Mouse (Mus musculus): Measurements from ENCODE around the gene Patl2. TPM values are rescaled to one million over a fixed set of nuclear protein-coding genes. Genes with fewer than 3 reads are reported as not detected.

Gene Patl2
- polyA plus RNA-seq, 1 experiment from 2014 or later, result not detected

DNA sequence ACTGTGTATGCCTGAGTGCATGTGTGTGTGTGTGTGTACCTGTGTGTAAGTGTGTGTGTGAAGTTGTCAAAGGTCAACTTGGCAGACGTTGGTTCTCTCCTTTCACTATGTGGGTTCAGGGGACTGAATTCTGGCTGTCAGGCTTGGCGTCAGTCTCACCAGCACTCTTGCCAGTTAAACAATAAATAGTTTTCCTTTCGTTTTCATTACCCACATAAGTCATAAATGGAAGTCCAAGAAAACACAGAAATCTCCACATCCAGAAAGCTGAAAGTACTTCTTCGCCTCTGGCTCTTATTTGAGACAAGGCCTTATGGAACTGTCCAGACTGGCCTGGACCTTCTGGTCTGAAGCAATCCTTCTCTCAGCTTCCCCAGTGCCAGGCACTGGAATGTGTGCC lies 40.2 kb downstream of the Patl2 start:
- 67% methylated on average over 4 of the region's 4 CpGs for WGBS (ENCODE audit: insufficient replicate concordance)
- no peak for ATAC-seq (replicated peaks; ENCODE audit: insufficient number of reproducible peaks, low FRiP score, low TSS enrichment)

DNA sequence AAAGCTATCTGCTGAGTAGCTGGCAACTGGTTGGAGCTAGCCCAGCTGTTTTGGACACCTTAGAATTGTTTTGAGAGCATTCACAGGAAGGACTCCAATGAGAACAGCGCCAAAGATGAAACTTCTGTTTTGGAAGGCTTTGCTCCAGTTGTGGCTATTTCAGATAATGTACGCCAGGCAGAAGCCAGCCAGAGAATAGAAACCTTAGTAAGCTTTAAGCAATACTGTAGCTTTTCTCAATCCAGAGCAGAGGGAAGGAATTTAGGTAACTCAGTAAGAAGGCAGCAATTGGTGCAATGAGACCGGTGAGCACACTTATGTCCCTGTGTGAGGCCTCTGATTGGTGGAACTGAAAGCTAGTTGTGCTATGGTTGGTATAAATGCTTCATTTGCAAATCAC lies 42.9 kb downstream of the Patl2 start:
- H3K9ac ChIP-seq (ENCODE audit: low read depth, low read length), result no peak overlapping the region
- no peak overlapping the region for H3K27ac ChIP-seq (ENCODE audit: low read depth, low read length)
- H3K36me3 ChIP-seq (ENCODE audit: control insufficient read depth, insufficient read depth, low read length), result no peaks in the 10 kb centered on the region
- ATAC-seq (replicated peaks; ENCODE audit: insufficient number of reproducible peaks, low FRiP score, low TSS enrichment), result no peak
- no peak overlapping the region for H3K4me3 ChIP-seq (ENCODE audit: low read depth, low read length)
- no peaks in the 10 kb centered on the region for H3K27me3 ChIP-seq (ENCODE audit: control insufficient read depth, insufficient read depth, low read length)
- WGBS (ENCODE audit: insufficient replicate concordance), result 81% methylated on average over 3 of the region's 3 CpGs
- H3K4me2 ChIP-seq, result no peak overlapping the region
- H3K9me3 ChIP-seq (replicated peaks; ENCODE audit: control insufficient read depth, low read length), result no peaks in the 10 kb centered on the region
- no peaks in the 10 kb centered on the region for H3K4me1 ChIP-seq (ENCODE audit: control insufficient read depth, insufficient read depth, low read length)

More for the DNA sequence above, 40.2 kb downstream of the Patl2 start:
- H3K27ac ChIP-seq (ENCODE audit: low read depth, low read length), result no peak overlapping the region
- H3K9ac ChIP-seq (ENCODE audit: low read depth, low read length), result no peak overlapping the region
- H3K4me1 ChIP-seq (ENCODE audit: control insufficient read depth, insufficient read depth, low read length), result peaks cover 5% of the 10 kb centered on the region
- no peaks in the 10 kb centered on the region for H3K27me3 ChIP-seq (ENCODE audit: control insufficient read depth, insufficient read depth, low read length)
- H3K4me2 ChIP-seq, result no peak overlapping the region
- H3K9me3 ChIP-seq (replicated peaks; ENCODE audit: control insufficient read depth, low read length), result no peaks in the 10 kb centered on the region
- no peak overlapping the region for H3K4me3 ChIP-seq (ENCODE audit: low read depth, low read length)
- no peaks in the 10 kb centered on the region for H3K36me3 ChIP-seq (ENCODE audit: control insufficient read depth, insufficient read depth, low read length)

DNA sequence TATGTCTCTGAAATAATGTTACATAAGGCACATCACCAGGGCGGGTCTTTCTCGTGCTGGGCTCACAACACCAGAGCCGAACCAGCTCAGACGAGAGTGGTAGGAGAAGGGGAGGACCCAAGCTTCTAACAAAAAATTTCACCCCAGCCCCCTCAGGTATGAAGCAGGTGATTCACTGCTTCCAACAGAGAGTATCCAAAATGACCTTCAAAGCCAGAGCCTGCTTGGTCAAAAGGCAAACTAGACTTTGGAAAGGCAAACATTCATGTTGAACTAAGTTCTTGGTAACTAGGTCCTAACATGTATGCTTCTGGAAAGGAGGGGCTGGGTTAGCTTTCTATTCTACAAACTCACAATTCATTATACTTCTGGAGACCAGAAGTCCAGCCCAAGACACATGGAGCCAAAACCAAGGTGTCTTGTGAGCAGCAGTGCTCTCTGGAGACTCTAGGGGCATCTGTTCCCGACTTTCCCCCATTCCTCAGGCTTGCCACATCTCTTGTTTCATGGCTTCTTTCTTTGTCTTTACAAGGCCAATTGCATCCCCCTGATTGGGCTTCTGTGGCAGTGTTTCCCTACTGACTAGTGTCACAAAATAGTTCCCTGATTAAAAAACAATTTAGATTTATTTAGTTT lies 44.5 kb downstream of the Patl2 start:
- H3K9ac ChIP-seq (ENCODE audit: low read depth, low read length), result no peak overlapping the region
- H3K36me3 ChIP-seq (ENCODE audit: control insufficient read depth, insufficient read depth, low read length), result no peaks in the 10 kb centered on the region
- no peaks in the 10 kb centered on the region for H3K4me1 ChIP-seq (ENCODE audit: control insufficient read depth, insufficient read depth, low read length)
- H3K27me3 ChIP-seq (ENCODE audit: control insufficient read depth, insufficient read depth, low read length), result no peaks in the 10 kb centered on the region
- H3K9me3 ChIP-seq (replicated peaks; ENCODE audit: control insufficient read depth, low read length), result no peaks in the 10 kb centered on the region
- no peak for ATAC-seq (replicated peaks; ENCODE audit: insufficient number of reproducible peaks, low FRiP score, low TSS enrichment)
- WGBS (ENCODE audit: insufficient replicate concordance), result 70% methylated on average over 5 of the region's 5 CpGs
- no peak overlapping the region for H3K4me3 ChIP-seq (ENCODE audit: low read depth, low read length)
- H3K4me2 ChIP-seq, result no peak overlapping the region
- no peak overlapping the region for H3K27ac ChIP-seq (ENCODE audit: low read depth, low read length)

DNA sequence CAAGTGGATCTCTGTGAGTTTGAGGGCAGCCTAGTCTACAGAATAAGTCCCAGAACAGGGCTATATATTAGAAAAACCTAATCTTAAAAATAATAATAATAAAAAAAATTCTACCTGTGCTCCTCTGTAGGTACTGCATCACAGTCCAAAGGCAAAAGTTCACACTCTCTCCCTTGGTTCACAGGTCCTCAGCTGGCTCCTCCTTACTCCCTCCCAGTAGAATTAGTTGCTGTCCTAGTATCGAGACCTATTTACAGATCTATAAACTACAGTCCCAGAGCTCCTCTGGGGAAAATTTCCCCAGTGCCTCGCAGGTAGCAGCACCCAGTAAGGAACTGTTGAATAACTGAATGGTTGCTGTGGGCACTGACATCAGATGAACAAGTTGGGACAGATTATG lies 45.2 kb downstream of the Patl2 start:
- Histone ChIP-seq H3K9me3 (replicated peaks; ENCODE audit: control insufficient read depth, low read length) (no peaks in the 10 kb centered on the region), H3K4me2 (no peak overlapping the region), H3K4me3 (ENCODE audit: low read depth, low read length) (no peak overlapping the region), H3K27me3 (ENCODE audit: control insufficient read depth, insufficient read depth, low read length) (no peaks in the 10 kb centered on the region), H3K27ac (ENCODE audit: low read depth, low read length) (no peak overlapping the region), H3K4me1 (ENCODE audit: control insufficient read depth, insufficient read depth, low read length) (no peaks in the 10 kb centered on the region), H3K9ac (ENCODE audit: low read depth, low read length) (no peak overlapping the region), H3K36me3 (ENCODE audit: control insufficient read depth, insufficient read depth, low read length) (no peaks in the 10 kb centered on the region)
- no peak for ATAC-seq (replicated peaks; ENCODE audit: insufficient number of reproducible peaks, low FRiP score, low TSS enrichment)
- 67% methylated on average over 2 of the region's 2 CpGs for WGBS (ENCODE audit: insufficient replicate concordance)

DNA sequence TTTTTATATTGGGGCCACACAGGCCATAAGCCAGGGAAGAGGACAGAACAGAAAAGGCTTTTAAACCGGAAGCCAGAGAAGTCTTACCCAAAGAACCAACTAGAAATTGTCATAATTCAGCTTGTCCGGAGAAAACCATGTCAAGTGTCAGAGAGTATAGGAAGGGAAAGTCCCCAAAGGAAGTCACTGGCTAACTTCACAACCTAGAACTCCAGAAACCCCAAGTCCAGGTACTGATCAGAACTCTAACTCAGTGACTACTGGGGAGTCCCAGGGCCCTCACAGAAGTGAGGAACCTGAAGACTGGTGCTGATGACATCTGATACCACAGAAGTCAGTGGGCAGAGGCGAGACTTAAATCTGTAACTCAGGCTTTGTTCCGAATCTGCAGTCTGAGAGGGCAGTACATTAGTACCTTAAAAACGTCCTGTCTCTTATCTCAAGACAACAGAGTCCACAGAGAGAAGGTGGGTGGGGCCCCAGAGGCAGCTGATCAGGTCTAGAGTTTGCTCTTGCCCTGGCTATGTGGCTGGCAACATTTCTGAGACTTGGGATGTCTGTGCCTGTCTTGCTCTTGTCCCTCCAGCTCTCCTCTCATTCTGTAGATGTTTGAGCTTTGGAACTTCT lies 48.0 kb downstream of the Patl2 start:
- no peaks in the 10 kb centered on the region for H3K27me3 ChIP-seq (ENCODE audit: control insufficient read depth, insufficient read depth, low read length)
- no peak overlapping the region for H3K9ac ChIP-seq (ENCODE audit: low read depth, low read length)
- no peaks in the 10 kb centered on the region for H3K36me3 ChIP-seq (ENCODE audit: control insufficient read depth, insufficient read depth, low read length)
- no peaks in the 10 kb centered on the region for H3K4me1 ChIP-seq (ENCODE audit: control insufficient read depth, insufficient read depth, low read length)
- no peak overlapping the region; the same call in 1 of the 2 replicates for H3K4me2 ChIP-seq
- 46% methylated on average over 5 of the region's 5 CpGs for WGBS (ENCODE audit: insufficient replicate concordance)
- H3K9me3 ChIP-seq (replicated peaks; ENCODE audit: control insufficient read depth, low read length), result no peaks in the 10 kb centered on the region
- no peak overlapping the region for H3K4me3 ChIP-seq (ENCODE audit: low read depth, low read length)
- peak; percentile 79 for ATAC-seq (replicated peaks; ENCODE audit: insufficient number of reproducible peaks, low FRiP score, low TSS enrichment)
- H3K27ac ChIP-seq (ENCODE audit: low read depth, low read length), result no peak overlapping the region

DNA sequence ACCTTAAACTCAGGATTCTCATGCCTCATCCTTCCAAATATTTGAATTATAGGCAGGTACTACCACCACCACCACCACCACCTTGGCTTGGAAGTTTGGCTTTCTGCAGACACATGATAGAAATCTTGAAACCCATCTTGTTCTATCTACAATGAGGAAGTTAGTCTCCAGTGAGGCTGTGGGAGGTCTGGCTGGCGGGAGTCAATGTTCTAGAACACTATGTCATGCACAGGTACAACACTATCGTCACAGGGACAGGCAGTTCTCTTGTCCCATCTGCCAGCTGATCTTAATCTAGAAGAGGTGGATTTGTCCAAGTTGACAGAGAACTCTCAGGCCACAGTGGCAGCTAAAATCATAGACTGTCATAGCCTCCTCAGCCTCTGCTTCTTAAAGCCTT lies 53.4 kb downstream of the Patl2 start:
- Histone ChIP-seq H3K4me3 (ENCODE audit: low read depth, low read length) (no peak overlapping the region), H3K36me3 (ENCODE audit: control insufficient read depth, insufficient read depth, low read length) (no peaks in the 10 kb centered on the region), H3K9me3 (replicated peaks; ENCODE audit: control insufficient read depth, low read length) (no peaks in the 10 kb centered on the region), H3K4me2 (no peak overlapping the region), H3K9ac (ENCODE audit: low read depth, low read length) (no peak overlapping the region), H3K4me1 (ENCODE audit: control insufficient read depth, insufficient read depth, low read length) (no peaks in the 10 kb centered on the region; the same call in 1 of the 2 replicates), H3K27ac (ENCODE audit: low read depth, low read length) (no peak overlapping the region), H3K27me3 (ENCODE audit: control insufficient read depth, insufficient read depth, low read length) (no peaks in the 10 kb centered on the region)
- 85% methylated on average over 2 of the region's 2 CpGs for WGBS (ENCODE audit: insufficient replicate concordance)
- no peak for ATAC-seq (replicated peaks; ENCODE audit: insufficient number of reproducible peaks, low FRiP score, low TSS enrichment)

DNA sequence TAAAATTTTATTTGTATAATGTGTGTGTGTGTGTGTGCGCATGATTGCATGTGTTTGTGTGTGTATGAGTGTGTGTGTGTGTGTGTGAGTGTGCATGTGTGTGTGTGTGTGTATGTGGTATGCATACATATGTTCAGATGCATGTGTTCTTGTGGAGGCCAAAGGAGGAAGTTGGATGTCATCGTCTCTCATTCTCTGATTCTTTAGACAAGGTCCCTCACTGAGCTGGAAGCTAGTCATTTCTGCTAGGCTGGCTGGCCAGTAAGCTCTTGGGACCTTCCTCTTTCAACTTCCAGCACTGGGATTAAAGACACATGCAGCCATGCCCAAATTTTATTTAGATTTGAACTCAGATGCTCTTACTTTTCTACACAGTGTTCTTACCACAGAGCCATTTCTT lies 53.9 kb downstream of the Patl2 start:
- Histone ChIP-seq H3K36me3 (ENCODE audit: control insufficient read depth, insufficient read depth, low read length) (no peaks in the 10 kb centered on the region), H3K4me2 (no peak overlapping the region), H3K4me3 (ENCODE audit: low read depth, low read length) (no peak overlapping the region), H3K9ac (ENCODE audit: low read depth, low read length) (no peak overlapping the region), H3K9me3 (replicated peaks; ENCODE audit: control insufficient read depth, low read length) (no peaks in the 10 kb centered on the region), H3K27me3 (ENCODE audit: control insufficient read depth, insufficient read depth, low read length) (no peaks in the 10 kb centered on the region), H3K27ac (ENCODE audit: low read depth, low read length) (no peak overlapping the region), H3K4me1 (ENCODE audit: control insufficient read depth, insufficient read depth, low read length) (no peaks in the 10 kb centered on the region; the same call in 1 of the 2 replicates)
- no peak for ATAC-seq (replicated peaks; ENCODE audit: insufficient number of reproducible peaks, low FRiP score, low TSS enrichment)
- WGBS (ENCODE audit: insufficient replicate concordance), result 83% methylated on average over 2 of the region's 2 CpGs

DNA sequence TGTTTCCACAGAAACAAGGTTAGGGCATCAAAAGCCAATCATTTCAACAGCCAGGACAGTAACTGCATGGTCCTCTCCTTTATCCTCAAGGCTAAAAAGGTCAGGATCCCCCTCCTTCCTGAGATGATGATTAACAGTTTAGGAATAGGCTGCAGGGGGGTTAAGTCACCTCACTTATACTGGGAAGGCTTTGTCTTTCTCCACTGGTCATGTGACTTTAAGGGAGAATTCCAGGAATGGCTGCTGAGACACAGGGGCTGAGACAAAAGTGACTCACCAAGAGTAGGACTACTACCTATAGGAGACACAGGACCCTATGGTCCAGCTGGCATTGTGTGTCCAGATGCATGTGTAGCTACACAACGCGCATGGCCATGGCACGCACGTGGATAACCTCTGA lies 58.4 kb downstream of the Patl2 start:
- Histone ChIP-seq H3K4me3 (ENCODE audit: low read depth, low read length) (no peak overlapping the region), H3K27ac (ENCODE audit: low read depth, low read length) (no peak overlapping the region), H3K9me3 (replicated peaks; ENCODE audit: control insufficient read depth, low read length) (no peaks in the 10 kb centered on the region), H3K36me3 (ENCODE audit: control insufficient read depth, insufficient read depth, low read length) (no peaks in the 10 kb centered on the region), H3K27me3 (ENCODE audit: control insufficient read depth, insufficient read depth, low read length) (no peaks in the 10 kb centered on the region), H3K4me1 (ENCODE audit: control insufficient read depth, insufficient read depth, low read length) (peaks cover 5% of the 10 kb centered on the region), H3K4me2 (no peak overlapping the region), H3K9ac (ENCODE audit: low read depth, low read length) (no peak overlapping the region)
- ATAC-seq (replicated peaks; ENCODE audit: insufficient number of reproducible peaks, low FRiP score, low TSS enrichment), result no peak
- 91% methylated on average over 4 of the region's 4 CpGs for WGBS (ENCODE audit: insufficient replicate concordance)

DNA sequence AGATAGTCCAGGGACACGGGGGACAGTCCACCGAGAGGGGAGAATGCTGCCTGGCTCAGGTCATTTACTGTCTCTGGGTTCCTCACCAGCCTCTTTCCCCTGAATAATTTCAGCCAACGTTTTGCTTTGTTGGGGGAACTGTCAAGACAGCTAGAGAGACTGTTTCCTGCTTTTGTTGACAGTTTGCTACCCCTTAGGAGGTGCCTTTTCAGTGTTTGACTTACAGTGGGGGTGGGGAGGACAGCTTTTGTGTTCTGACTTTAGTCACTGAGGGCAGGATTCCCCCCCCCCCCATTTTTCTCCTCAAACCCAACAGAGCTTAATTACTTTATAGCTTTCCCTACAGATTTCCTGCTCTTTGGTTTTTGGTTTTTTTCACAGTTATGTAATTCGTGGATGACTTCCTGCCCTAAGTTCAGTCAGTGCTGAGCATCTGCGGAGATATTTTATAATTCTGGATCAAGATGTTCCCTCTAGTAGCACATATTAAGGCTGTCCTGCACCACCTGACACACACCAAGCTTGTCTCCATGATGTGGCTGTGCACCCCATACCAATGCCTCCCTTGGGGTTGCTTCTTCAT lies 59.1 kb downstream of the Patl2 start:
- Histone ChIP-seq H3K27ac (ENCODE audit: low read depth, low read length) (no peak overlapping the region), H3K4me2 (no peak overlapping the region), H3K27me3 (ENCODE audit: control insufficient read depth, insufficient read depth, low read length) (no peaks in the 10 kb centered on the region), H3K9me3 (replicated peaks; ENCODE audit: control insufficient read depth, low read length) (no peaks in the 10 kb centered on the region), H3K4me1 (ENCODE audit: control insufficient read depth, insufficient read depth, low read length) (peaks cover 5% of the 10 kb centered on the region), H3K9ac (ENCODE audit: low read depth, low read length) (no peak overlapping the region), H3K4me3 (ENCODE audit: low read depth, low read length) (no peak overlapping the region), H3K36me3 (ENCODE audit: control insufficient read depth, insufficient read depth, low read length) (no peaks in the 10 kb centered on the region)
- WGBS (ENCODE audit: insufficient replicate concordance), result 48% methylated on average over 5 of the region's 5 CpGs
- ATAC-seq (replicated peaks; ENCODE audit: insufficient number of reproducible peaks, low FRiP score, low TSS enrichment), result no peak

Measured in heart, embryonic 11.5 days (tissue).